Mouse (Mus musculus) Patski (cell line): ENCODE measurements around the gene Slc41a3. TPM values are rescaled to one million over a fixed set of nuclear protein-coding genes. Genes with fewer than 3 reads are reported as not detected.

Source experiments
- ATAC-seq: fragments of 100-300 bp; one replicate; pipeline ENCODE4 v1.8.0; 2021
- CTCF ChIA-PET: fragments of 350-600 bp; sonication (Branson Sonifier 250); formaldehyde crosslinking; loops from one replicate; lab custom pipeline; 2022; ENCODE audit warnings: inconsistent platforms; lab: Charles Lee
- POLR2A ChIA-PET: fragments of 350-600 bp; sonication (Branson Sonifier 250); formaldehyde crosslinking; loops from one replicate; lab custom pipeline; 2022; ENCODE audit warnings: antibody characterized with exemption, inconsistent platforms; lab: Charles Lee
- DNase-seq: peaks from one replicate; pipeline ENCODE4 v3.0.0-alpha.2; 2011; ENCODE audit warnings: low read depth, low spot score
- H3K27me3 ChIP-seq: fragments of 371-371 bp; one replicate; pipeline ENCODE4 v1.5.1; 2021
- CTCF ChIP-seq: fragments of 100-300 bp; IDR thresholded peaks from one replicate; pipeline ENCODE4 v1.5.1; 2021
- in situ Hi-C: fragments of 300-500 bp; cut with MboI; formaldehyde crosslinking; loops from 3 replicates; pipeline ENCODE4 v1.11.1; 2018; ENCODE audit warnings: low pct_unique_long_range_greater_than_20kb, mixed read lengths
- polyA plus RNA-seq: library from polyadenylated mRNA; unstranded; gene quantifications from one replicate; pipeline ENCODE4 v1.2.3, GENCODE M21; 2021

Gene Slc41a3
- polyA plus RNA-seq, 1 experiment from 2014 or later, result 9.1 TPM

GRCm38 (mm10) chr6:90692404-90692803 lies 87.9 kb downstream of the Slc41a3 start:
- ChIA-PET POLR2A (no interaction called here), CTCF (interaction anchor here (1.8 kb wide), 1 partner anchor 13 kb away, joined by 8 read pairs; no protein-coding TSS in a partner anchor)
- no peak for TF ChIP-seq CTCF
- ATAC-seq (no peak), DNase-seq (no peak)
- in situ Hi-C loops, result no loop called here
- H3K27me3 ChIP-seq, result no peaks in the 10 kb centered on the region

DNA sequence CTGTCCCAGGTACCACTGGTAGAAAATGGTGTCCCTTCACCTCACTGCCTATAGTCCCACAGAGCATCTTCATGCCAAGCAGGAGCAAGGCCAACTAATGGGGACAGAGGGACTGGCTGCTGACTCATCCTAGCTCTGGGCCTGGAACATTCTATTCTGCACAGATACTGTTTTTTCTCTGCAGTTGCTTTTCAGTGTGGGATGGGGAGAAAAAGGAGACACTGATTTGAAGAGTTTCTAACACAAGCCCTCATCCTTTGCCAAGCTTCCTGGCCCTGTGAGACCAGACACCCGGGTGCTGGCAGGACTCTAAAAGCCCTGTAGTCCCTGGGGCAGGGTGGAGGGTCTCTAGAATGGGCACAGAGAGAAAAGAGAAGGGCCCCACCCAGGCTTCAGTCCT lies 91.2 kb downstream of the Slc41a3 start:
- no peaks in the 10 kb centered on the region for H3K27me3 ChIP-seq
- ATAC-seq (no peak), DNase-seq (no peak)
- TF ChIP-seq CTCF, result no peak
- in situ Hi-C loops, result no loop called here
- CTCF ChIA-PET, result no interaction called here
- POLR2A ChIA-PET, result no interaction called here

Other genes starting within 250 kb of the Slc41a3 start
- gene Zxdc, start 235.2 kb upstream of the Slc41a3 start, polyA plus RNA-seq, result 39.8 TPM
- gene Cfap100, start 175.9 kb upstream of the Slc41a3 start, polyA plus RNA-seq, result 6.1 TPM
- gene Klf15, start 142.1 kb upstream of the Slc41a3 start, polyA plus RNA-seq, result 8.8 TPM
- gene Aldh1l1, start 118.3 kb upstream of the Slc41a3 start, polyA plus RNA-seq, result 0.62 TPM